Mouse (Mus musculus) E14TG2a.4 (cell line): ENCODE measurements around the gene Ninj1.

Source experiments
- CTCF ChIP-seq: conservative IDR thresholded peaks from 2 replicates; pipeline ENCODE4 v1.5.1; 2014; ENCODE audit warnings: low read length
- POU5F1 ChIP-seq: IDR thresholded peaks from 2 replicates; pipeline ENCODE4 v1.6.1; 2014; ENCODE audit warnings: low read length, borderline replicate concordance

GRCm38 (mm10) chr13:49212711-49213500 lies 25.6 kb downstream of the Ninj1 start:
- no peak for TF ChIP-seq CTCF
- no peak for TF ChIP-seq POU5F1
